Mouse (Mus musculus): ENCODE results near the gene Hs6st3. TPM values are rescaled to one million over a fixed set of nuclear protein-coding genes. Genes with fewer than 3 reads are reported as not detected.

Gene Hs6st3
- polyA plus RNA-seq, 1 experiment from 2014 or later: 0.08 TPM

GRCm38 (mm10) chr14:119813898-119814297 lies 675.8 kb downstream of the Hs6st3 start:
- 91% methylated on average over 4 of the region's 4 CpGs for WGBS

GRCm38 (mm10) chr14:119815616-119816015 lies 677.5 kb downstream of the Hs6st3 start:
- no peaks in the 10 kb centered on the region for H3K9me3 ChIP-seq (replicated peaks)
- H3K27me3 ChIP-seq: no peaks in the 10 kb centered on the region
- H3K4me1 ChIP-seq (replicated peaks): no peaks in the 10 kb centered on the region
- no peak overlapping the region for H3K27ac ChIP-seq
- no peaks in the 10 kb centered on the region for H3K36me3 ChIP-seq
- WGBS: 55% methylated on average over 5 of the region's 5 CpGs
- H3K9ac ChIP-seq: no peak overlapping the region
- no peak for ATAC-seq (replicated peaks; ENCODE audit: insufficient number of reproducible peaks, insufficient read depth, low FRiP score, low read depth)
- no peak overlapping the region for H3K4me3 ChIP-seq
- H3K4me2 ChIP-seq: no peak overlapping the region

More at GRCm38 (mm10) chr14:119813898-119814297, 675.8 kb downstream of the Hs6st3 start:
- Histone ChIP-seq H3K9ac (no peak overlapping the region), H3K4me1 (replicated peaks) (no peaks in the 10 kb centered on the region), H3K4me2 (no peak overlapping the region), H3K4me3 (no peak overlapping the region), H3K27me3 (no peaks in the 10 kb centered on the region), H3K27ac (no peak overlapping the region), H3K36me3 (no peaks in the 10 kb centered on the region), H3K9me3 (replicated peaks) (no peaks in the 10 kb centered on the region)
- no peak for ATAC-seq (replicated peaks; ENCODE audit: insufficient number of reproducible peaks, insufficient read depth, low FRiP score, low read depth)

DNA sequence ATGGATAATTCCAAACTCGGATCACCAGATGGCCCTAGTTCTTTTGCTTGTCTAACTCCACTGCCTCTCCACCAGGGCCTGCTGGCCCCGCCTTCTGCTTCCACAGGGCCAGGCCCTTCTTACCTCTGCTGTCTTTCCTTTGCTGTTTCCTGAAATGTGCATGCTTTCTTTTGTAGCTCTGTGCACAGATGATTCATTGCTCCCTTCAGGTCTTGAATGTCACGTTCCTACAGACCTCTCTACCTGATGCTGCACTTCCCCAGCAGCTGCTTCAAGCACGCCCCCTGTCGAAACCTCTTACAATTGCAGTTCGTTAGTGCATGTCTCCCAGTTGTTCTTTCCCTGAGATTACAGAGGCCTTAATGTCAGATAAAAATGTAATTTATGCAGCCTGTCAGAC lies 682.4 kb downstream of the Hs6st3 start:
- WGBS: 41% methylated on average over 6 of the region's 6 CpGs
- Histone ChIP-seq H3K27me3 (no peaks in the 10 kb centered on the region), H3K27ac (no peak overlapping the region), H3K36me3 (no peaks in the 10 kb centered on the region), H3K4me2 (no peak overlapping the region), H3K9me3 (replicated peaks) (no peaks in the 10 kb centered on the region), H3K4me1 (replicated peaks) (no peaks in the 10 kb centered on the region), H3K9ac (no peak overlapping the region), H3K4me3 (no peak overlapping the region)
- ATAC-seq (replicated peaks; ENCODE audit: insufficient number of reproducible peaks, insufficient read depth, low FRiP score, low read depth): no peak

DNA sequence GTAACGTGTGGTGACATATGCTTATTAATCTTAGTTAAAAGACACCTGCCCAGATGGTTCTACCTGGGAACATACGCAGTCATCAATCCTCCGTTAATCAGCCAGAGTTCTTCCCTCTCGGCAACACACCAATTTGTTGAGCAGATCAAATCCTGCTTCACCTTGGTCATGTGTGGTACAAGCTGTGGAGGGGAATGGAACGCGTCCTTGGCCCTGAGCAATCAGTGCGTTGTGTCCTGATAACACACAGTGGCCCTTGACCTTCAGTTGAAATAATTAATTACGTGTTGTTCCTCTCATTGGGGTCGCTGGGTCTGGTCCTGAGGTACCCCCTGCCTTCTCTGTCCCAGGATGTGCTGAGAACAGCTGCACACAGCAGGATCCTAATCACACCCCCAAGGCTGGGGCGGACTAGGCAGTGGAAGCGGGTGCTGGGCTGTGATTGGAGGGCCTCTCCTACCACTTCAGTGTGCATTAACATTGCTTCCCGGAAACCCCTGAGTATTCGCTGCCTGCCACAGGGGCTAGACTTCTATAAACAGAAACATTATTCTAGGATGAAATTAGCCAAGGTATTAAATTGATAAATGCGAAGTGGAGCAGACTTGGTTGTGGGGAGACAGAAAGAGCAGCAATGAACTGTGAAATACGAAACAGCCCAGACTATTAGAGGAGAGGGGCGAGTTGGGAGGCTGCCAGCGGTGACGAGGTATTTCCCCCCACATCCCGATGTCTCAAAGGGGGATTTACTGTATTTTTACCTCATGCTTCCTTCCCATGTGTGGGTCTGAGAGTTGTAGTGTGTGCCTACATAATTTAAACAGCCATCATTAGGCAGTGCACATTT lies 693.2 kb downstream of the Hs6st3 start:
- Histone ChIP-seq H3K4me3 (peak overlapping the region; percentile 21; the same call in 1 of the 2 replicates), H3K9me3 (replicated peaks) (no peaks in the 10 kb centered on the region), H3K36me3 (no peaks in the 10 kb centered on the region), H3K9ac (no peak overlapping the region), H3K4me2 (peak overlapping the region; percentile 51), H3K27me3 (no peaks in the 10 kb centered on the region), H3K27ac (no peak overlapping the region), H3K4me1 (replicated peaks) (peaks cover 8% of the 10 kb centered on the region; the same call in 1 of the 2 replicates)
- WGBS: 37% methylated on average over 19 of the region's 19 CpGs
- no peak for ATAC-seq (replicated peaks; ENCODE audit: insufficient number of reproducible peaks, insufficient read depth, low FRiP score, low read depth)

DNA sequence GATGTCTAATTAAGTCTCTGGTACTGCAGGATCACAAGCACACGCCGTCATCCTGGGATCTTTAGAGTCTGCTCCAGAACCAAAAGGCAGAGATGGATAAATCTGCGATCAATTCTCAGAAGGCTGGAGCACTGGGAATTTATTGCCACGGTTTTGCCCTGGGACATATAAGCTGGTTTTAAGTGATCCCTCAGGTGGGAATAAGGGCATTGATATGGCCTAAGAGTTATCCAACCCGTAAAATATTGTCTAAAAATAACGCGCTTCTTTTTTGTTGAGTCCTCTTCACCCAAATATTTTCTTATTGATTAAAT lies 693.8 kb downstream of the Hs6st3 start:
- H3K27me3 ChIP-seq: no peaks in the 10 kb centered on the region
- no peak overlapping the region for H3K4me3 ChIP-seq
- WGBS: 72% methylated on average over 7 of the region's 7 CpGs
- no peak overlapping the region for H3K9ac ChIP-seq
- no peaks in the 10 kb centered on the region for H3K36me3 ChIP-seq
- H3K4me1 ChIP-seq (replicated peaks): peaks cover 8% of the 10 kb centered on the region; the same call in 1 of the 2 replicates
- no peak overlapping the region for H3K27ac ChIP-seq
- peak overlapping the region; percentile 51 for H3K4me2 ChIP-seq
- no peak for ATAC-seq (replicated peaks; ENCODE audit: insufficient number of reproducible peaks, insufficient read depth, low FRiP score, low read depth)
- H3K9me3 ChIP-seq (replicated peaks): no peaks in the 10 kb centered on the region

- no peak overlapping the region for H3K9ac ChIP-seq
- peaks cover 8% of the 10 kb centered on the region; the same call in 1 of the 2 replicates for H3K4me1 ChIP-seq (replicated peaks)
- H3K9me3 ChIP-seq (replicated peaks): no peaks in the 10 kb centered on the region
- no peaks in the 10 kb centered on the region for H3K27me3 ChIP-seq
- H3K4me2 ChIP-seq: no peak overlapping the region
- no peak for ATAC-seq (replicated peaks; ENCODE audit: insufficient number of reproducible peaks, insufficient read depth, low FRiP score, low read depth)
- 50% methylated on average over 9 of the region's 9 CpGs for WGBS
- H3K36me3 ChIP-seq: no peaks in the 10 kb centered on the region
- H3K4me3 ChIP-seq: no peak overlapping the region
- no peak overlapping the region for H3K27ac ChIP-seq
These were observed 694.8 kb downstream of the Hs6st3 start for GRCm38 (mm10) chr14:119832940-119833339.

DNA sequence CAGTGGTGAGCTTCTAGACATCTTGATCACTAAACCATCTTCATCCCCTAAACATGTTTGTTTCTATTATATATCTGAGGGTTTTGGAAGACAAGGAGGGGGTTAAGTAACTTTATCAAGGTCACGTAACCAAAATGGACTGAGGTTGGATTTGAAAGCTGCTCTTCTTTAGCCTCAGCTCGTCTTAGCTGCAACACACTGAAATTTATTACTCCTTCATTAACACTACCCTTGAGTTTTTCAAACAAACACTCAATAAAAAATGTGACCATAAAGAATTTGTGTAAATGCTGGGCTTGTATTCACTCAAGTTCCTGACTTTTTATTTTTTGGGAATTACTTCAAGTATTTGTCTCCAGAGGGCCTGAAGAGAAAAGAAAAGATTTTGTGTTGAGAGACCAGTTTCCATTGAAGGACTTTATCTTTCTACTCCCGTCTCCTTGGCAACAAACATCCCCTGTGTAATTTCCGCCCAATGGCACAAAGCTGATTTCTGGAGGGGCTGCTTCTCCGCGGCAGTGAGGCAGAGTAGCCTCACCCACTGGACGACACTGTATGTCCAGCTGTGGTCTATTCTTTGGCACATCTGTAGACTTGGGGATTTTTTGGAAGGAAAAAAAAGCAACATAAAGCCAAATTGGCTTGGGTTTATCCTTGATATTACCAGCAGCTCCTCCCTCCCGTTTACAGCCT lies 696.0 kb downstream of the Hs6st3 start:
- no peaks in the 10 kb centered on the region for H3K27me3 ChIP-seq
- 55% methylated on average over 8 of the region's 8 CpGs for WGBS

GRCm38 (mm10) chr14:119836051-119836450 lies 697.9 kb downstream of the Hs6st3 start:
- no peaks in the 10 kb centered on the region for H3K9me3 ChIP-seq (replicated peaks)

More for the DNA sequence above, 696.0 kb downstream of the Hs6st3 start:
- H3K9ac ChIP-seq: no peak overlapping the region
- no peak overlapping the region for H3K4me2 ChIP-seq
- no peaks in the 10 kb centered on the region for H3K9me3 ChIP-seq (replicated peaks)
- H3K4me3 ChIP-seq: no peak overlapping the region
- no peaks in the 10 kb centered on the region for H3K36me3 ChIP-seq
- H3K27ac ChIP-seq: no peak overlapping the region
- ATAC-seq (replicated peaks; ENCODE audit: insufficient number of reproducible peaks, insufficient read depth, low FRiP score, low read depth): no peak
- peaks cover 8% of the 10 kb centered on the region; the same call in 1 of the 2 replicates for H3K4me1 ChIP-seq (replicated peaks)

GRCm38 (mm10) chr14:119847540-119847939 lies 709.4 kb downstream of the Hs6st3 start:
- WGBS: 25% methylated on average over 12 of the region's 12 CpGs
- Histone ChIP-seq H3K27ac (no peak overlapping the region), H3K4me2 (peak overlapping the region; percentile 50), H3K27me3 (no peaks in the 10 kb centered on the region), H3K9ac (no peak overlapping the region), H3K36me3 (no peaks in the 10 kb centered on the region), H3K9me3 (replicated peaks) (no peaks in the 10 kb centered on the region), H3K4me3 (peak overlapping the region; percentile 18; the same call in 1 of the 2 replicates), H3K4me1 (replicated peaks) (peaks cover 11% of the 10 kb centered on the region)
- no peak for ATAC-seq (replicated peaks; ENCODE audit: insufficient number of reproducible peaks, insufficient read depth, low FRiP score, low read depth)

More at GRCm38 (mm10) chr14:119836051-119836450, 697.9 kb downstream of the Hs6st3 start:
- Histone ChIP-seq H3K36me3 (no peaks in the 10 kb centered on the region), H3K9ac (no peak overlapping the region), H3K27ac (no peak overlapping the region), H3K4me3 (no peak overlapping the region), H3K27me3 (no peaks in the 10 kb centered on the region), H3K4me1 (replicated peaks) (peaks cover 8% of the 10 kb centered on the region; the same call in 1 of the 2 replicates), H3K4me2 (no peak overlapping the region)
- 79% methylated on average over 3 of the region's 3 CpGs for WGBS
- ATAC-seq (replicated peaks; ENCODE audit: insufficient number of reproducible peaks, insufficient read depth, low FRiP score, low read depth): no peak

- Histone ChIP-seq H3K27me3 (no peaks in the 10 kb centered on the region), H3K9me3 (replicated peaks) (no peaks in the 10 kb centered on the region), H3K9ac (no peak overlapping the region), H3K4me1 (replicated peaks) (peaks cover 11% of the 10 kb centered on the region), H3K36me3 (no peaks in the 10 kb centered on the region), H3K4me2 (no peak overlapping the region), H3K4me3 (no peak overlapping the region), H3K27ac (no peak overlapping the region)
- 66% methylated on average over 4 of the region's 4 CpGs for WGBS
- no peak for ATAC-seq (replicated peaks; ENCODE audit: insufficient number of reproducible peaks, insufficient read depth, low FRiP score, low read depth)
These were observed 710.7 kb downstream of the Hs6st3 start for GRCm38 (mm10) chr14:119848759-119849298.

- Histone ChIP-seq H3K27ac (no peak overlapping the region), H3K9ac (no peak overlapping the region), H3K4me3 (no peak overlapping the region), H3K9me3 (replicated peaks) (no peaks in the 10 kb centered on the region), H3K4me1 (replicated peaks) (peaks cover 11% of the 10 kb centered on the region), H3K27me3 (no peaks in the 10 kb centered on the region), H3K4me2 (no peak overlapping the region), H3K36me3 (no peaks in the 10 kb centered on the region)
- ATAC-seq (replicated peaks; ENCODE audit: insufficient number of reproducible peaks, insufficient read depth, low FRiP score, low read depth): no peak
- 68% methylated on average over 7 of the region's 7 CpGs for WGBS
These were observed 711.2 kb downstream of the Hs6st3 start for GRCm38 (mm10) chr14:119849338-119849737.

Measured in heart, embryonic 15.5 days (tissue).